Mouse (Mus musculus) macrophage (primary cell): ENCODE data around the gene Serpina3a. TPM values are rescaled to one million over a fixed set of nuclear protein-coding genes. Genes with fewer than 3 reads are reported as not detected.
A peak's percentile ranks its signal among the peaks of the same experiment; 100 is the strongest.
"Not testable (repeated sequence)": the region's sequence is repeated elsewhere in the genome, so short reads cannot be mapped to it uniquely, and the experiment has no call there.

Experiments used
- H3K27ac ChIP-seq: fragments of 350-480 bp; formaldehyde crosslinking; 2 replicates; pipeline ENCODE4 v1.9.0; 2021
- H3K36me3 ChIP-seq: fragments of 350-480 bp; formaldehyde crosslinking; 2 replicates; pipeline ENCODE4 v1.9.0; 2021; ENCODE audit errors: inconsistent target
- H3K4me3 ChIP-seq: fragments of 350-480 bp; formaldehyde crosslinking; 2 replicates; pipeline ENCODE4 v1.9.0; 2021; ENCODE audit errors: inconsistent target
- H3K79me2 ChIP-seq: fragments of 350-480 bp; formaldehyde crosslinking; 2 replicates; pipeline ENCODE4 v1.9.0; 2021; ENCODE audit errors: inconsistent target
- WGBS: methylation state at CpG from one replicate; pipeline ENCODE4 v1.1.7; 2026; ENCODE audit warnings: inconsistent platforms; ENCODE audit not compliant: missing documents; 5-methylcytosine and 5-hydroxymethylcytosine counted together
- polyA plus RNA-seq: library from polyadenylated mRNA; stranded (reverse); fragments of 250-400 nt; gene quantifications from 3 replicates; pipeline ENCODE4 v1.2.4, GENCODE M21; 2018; ENCODE audit warnings: inconsistent platforms
- total RNA-seq, 78 experiments: library from RNA; depleted of rRNA; stranded (reverse); fragments of 250-400 nt; gene quantifications; 1 replicate in 9 of 78; 2 replicates in 24 of 78; 3 replicates in 43 of 78; 4 replicates in 2 of 78; pipeline ENCODE4 v1.2.4; 2018; ENCODE audit warnings: inconsistent platforms in 56 of 78

Serpina3a gene
- not detected for total RNA-seq (2018; cell fraction: chromatin; rRNA removed)
- not detected for total RNA-seq (2018; cell fraction: cytosol; rRNA removed)
- not detected for total RNA-seq (2018; cell fraction: nucleus; rRNA removed)
- not detected in 3 replicates for polyA plus RNA-seq

DNA sequence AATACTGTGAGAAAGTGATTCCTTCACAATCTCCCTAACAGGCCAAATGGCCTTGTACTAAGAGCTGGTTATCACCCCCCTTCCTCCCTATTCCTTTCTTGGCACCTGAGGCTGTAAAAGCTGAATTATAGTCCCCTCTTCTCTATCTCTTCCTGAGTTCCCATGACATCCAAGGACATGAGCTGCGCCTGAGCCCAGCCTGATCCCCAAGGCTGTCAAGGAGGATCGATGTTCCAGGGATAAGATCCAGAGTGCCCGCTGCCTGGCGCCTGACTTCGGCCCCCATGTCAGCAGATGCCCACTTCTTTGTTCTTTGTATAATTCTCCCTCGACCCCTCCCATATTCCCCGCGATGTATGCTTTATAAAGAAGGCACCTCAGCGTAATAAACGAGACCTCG, at the start of gene Serpina3a:
Gene Serpina3a (plus strand): TSS at position 392 of the 400 bp plus-strand sequence.
- not testable (repeated sequence) for H3K4me3 ChIP-seq
- WGBS: 100% methylated on average over 6 of the region's 11 CpGs

DNA sequence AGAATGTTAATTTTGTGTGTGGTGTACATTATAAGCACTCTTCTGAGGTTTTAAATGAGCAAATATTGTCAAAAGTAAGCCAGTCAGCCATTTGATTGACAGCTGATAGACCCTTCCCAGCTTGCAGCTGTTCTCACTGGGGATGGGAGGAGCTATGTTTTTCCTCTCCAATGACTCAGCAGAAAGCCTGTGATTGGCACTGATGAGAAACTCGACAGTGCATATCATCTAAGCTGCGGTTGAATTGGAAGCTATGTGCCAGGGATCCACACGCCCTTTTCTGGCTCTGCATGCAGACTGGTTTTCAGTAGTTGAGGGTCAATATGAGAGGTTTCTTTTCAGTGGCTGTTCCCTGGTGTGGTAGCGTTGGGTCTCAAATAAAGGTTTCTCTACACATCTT, 48.0 kb upstream of the Serpina3a start:
- Histone ChIP-seq H3K79me2 (no peaks in the 10 kb centered on the region), H3K27ac (no peak overlapping the region), H3K36me3 (no peaks in the 10 kb centered on the region), H3K4me3 (no peak overlapping the region)
- WGBS: 65% methylated on average over 4 of the region's 4 CpGs

More for the DNA sequence above, at the start of gene Serpina3a:
- H3K27ac ChIP-seq, H3K36me3 ChIP-seq, H3K79me2 ChIP-seq: not testable (repeated sequence)

DNA sequence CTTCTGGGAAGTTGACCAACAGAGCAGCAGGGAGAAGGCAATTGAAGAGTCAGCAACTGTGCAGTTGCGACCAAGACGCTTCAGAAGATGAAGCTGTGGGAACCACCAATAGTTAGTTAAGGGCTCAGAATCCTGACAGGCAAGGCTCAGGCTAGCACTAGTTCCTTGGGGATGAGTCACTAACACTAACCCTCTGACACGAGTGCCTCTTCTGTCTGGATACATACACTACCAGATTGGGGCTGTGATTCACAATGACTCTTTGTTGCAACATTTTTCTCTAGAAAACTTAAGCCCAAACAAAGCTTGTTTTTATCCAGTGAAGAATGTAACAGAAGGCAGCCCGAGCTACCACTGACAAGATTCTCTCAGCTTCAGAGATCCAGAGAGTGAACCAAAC, 47.5 kb upstream of the Serpina3a start:
- 72% methylated on average over 4 of the region's 4 CpGs for WGBS

DNA sequence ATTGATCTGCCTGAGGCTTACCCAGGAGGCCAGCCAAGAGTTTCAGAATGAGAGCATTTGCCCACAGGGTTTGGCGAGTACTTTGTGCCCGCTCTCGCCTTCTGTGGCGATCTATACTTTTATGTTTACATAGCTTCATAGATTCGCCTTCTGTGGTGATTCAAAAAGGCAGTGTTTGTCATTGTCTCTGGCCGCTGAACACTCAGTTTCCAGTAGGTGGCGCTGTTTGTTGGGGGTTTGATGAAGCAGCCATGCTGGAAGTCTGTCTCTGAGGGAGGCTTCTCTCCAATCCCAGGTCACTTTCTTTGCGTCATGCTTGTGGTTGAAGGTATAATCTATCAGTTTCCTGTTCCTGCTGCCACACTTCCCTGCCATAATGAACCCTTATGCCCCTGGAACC, 46.3 kb upstream of the Serpina3a start:
- 28% methylated on average over 8 of the region's 8 CpGs for WGBS
- no peak overlapping the region for H3K27ac ChIP-seq
- H3K79me2 ChIP-seq: no peaks in the 10 kb centered on the region
- no peaks in the 10 kb centered on the region for H3K36me3 ChIP-seq
- no peak overlapping the region for H3K4me3 ChIP-seq

More for the DNA sequence above, 47.5 kb upstream of the Serpina3a start:
- no peaks in the 10 kb centered on the region for H3K79me2 ChIP-seq
- H3K4me3 ChIP-seq: no peak overlapping the region
- no peaks in the 10 kb centered on the region for H3K36me3 ChIP-seq
- H3K27ac ChIP-seq: no peak overlapping the region

DNA sequence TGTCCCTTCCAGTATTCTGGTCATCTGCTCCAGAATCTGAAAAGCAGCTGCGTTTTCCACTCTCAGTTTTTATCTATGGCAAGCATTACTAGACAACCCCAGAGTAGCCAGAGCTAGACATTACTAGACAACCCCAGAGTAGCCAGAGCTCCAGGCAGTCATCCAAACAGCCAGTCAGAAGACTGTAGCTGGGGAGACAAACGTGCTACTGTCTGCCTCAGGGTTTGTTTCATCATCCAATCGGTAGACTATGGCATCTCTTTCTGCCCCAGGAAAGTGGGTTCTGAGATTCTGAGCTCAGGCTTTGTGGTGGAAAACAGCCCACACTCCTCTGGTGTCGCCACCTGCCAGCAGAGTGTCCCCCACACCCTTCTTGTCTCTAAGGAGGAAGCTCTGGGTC, 45.0 kb upstream of the Serpina3a start:
- 3% methylated on average over 4 of the region's 4 CpGs for WGBS
- Histone ChIP-seq H3K4me3 (peak overlapping the region; percentile 21), H3K79me2 (no peaks in the 10 kb centered on the region), H3K27ac (peak overlapping the region; percentile 36), H3K36me3 (no peaks in the 10 kb centered on the region)

DNA sequence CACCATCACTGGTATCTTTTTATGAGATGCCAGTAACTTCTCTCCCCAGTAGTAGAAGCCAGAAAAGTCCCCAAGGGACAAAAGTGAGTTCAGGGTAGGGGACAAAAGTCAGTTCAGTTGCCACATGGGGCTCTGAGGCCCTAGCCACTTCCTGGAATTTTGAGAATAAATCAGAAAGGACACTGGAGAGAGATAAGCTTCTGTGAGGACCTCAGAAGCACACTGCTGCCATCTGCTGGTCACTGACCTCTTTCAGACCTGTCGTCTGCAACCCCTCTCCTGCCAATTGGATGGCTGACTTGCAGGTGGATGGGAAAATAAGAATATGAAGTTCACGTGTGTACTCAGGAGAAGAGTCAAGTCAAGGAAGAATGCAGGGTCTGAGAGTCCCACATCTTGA, 42.9 kb upstream of the Serpina3a start:
- Histone ChIP-seq H3K36me3 (no peaks in the 10 kb centered on the region), H3K79me2 (no peaks in the 10 kb centered on the region), H3K27ac (no peak overlapping the region), H3K4me3 (no peak overlapping the region)
- 5% methylated on average over 2 of the region's 2 CpGs for WGBS

DNA sequence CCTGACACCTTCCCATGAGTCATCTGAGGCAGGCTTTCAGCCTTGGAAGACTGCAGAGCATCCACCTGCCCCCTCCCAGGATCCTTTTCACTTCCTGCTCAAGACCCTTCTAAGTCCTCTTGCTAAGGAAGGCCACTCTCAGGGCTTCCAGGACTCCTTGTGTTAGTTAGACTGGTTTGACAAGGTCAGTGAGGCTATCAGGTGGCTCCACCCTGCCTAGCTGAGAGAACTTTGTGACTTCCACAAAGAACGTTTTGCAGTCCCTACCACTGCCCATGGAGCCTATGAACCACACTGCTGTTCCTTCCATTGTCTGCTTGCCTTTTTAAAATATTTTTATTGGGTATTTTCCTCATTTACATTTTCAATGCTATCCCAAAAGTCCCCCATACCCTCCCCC, 40.8 kb upstream of the Serpina3a start:
- 79% methylated on average over 1 of the region's 1 CpGs for WGBS
- H3K27ac ChIP-seq: no peak overlapping the region
- H3K79me2 ChIP-seq: no peaks in the 10 kb centered on the region
- no peak overlapping the region for H3K4me3 ChIP-seq
- H3K36me3 ChIP-seq: no peaks in the 10 kb centered on the region

DNA sequence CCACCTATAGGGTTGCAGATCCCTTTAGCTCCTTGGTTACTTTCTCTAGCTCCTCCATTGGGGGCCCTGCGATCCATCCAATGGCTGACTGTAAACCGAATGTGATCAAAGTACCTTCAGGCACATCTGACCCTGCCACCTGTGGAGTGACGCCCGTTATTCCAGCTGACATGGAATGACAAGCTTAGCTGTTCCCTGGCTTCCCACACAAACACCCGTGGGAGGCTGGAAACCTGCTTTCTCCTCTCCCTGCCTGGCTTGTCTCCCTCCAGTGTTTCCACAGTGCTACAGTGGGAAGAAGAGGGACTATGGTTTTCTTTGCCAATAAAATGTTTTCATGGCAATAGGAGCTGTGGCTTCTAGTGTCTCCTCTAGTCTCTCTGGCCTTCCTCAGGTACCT, 40.2 kb upstream of the Serpina3a start:
- Histone ChIP-seq H3K27ac (no peak overlapping the region), H3K36me3 (no peaks in the 10 kb centered on the region), H3K79me2 (no peaks in the 10 kb centered on the region), H3K4me3 (no peak overlapping the region)
- WGBS: 82% methylated on average over 5 of the region's 5 CpGs

DNA sequence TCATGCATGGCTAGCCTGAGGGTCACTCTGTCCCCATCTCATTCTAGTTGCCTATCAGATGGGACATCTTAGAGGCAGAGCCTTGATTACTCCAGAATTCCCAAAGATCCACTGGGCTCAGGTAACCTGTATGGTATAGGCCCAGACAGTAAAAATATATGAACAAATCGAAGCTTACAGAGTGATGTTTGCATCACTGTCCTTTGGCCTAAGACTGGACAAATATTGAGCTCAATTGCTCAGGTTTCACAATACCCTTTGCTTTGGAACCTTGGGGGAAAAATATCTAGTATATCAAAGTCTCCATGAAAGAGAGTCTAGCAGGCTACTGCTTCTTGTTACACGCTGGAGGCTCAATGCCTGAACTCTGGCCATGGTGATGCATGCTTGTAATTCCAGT, 22.4 kb upstream of the Serpina3a start:
- 100% methylated on average over 2 of the region's 2 CpGs for WGBS

DNA sequence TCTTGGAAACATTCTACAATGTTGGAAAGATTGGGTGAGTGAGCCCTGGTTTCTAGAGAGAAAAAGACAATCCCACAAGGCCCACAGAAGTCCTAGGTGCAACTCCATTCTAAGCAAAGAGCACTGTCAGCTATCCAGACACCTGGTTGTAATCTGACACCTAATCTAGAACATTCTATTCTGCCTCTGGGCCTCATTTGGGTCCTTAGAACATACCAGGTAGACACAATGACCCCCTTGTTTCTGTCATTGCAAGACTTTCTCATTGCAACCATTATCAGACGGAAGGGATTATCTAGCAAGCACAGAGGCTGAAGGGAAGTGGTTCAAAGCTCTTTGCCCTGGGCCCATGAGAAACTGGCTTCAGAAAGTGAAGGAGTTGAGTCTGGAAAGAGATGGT, 21.2 kb upstream of the Serpina3a start:
- H3K4me3 ChIP-seq: no peak overlapping the region
- WGBS: 89% methylated on average over 1 of the region's 1 CpGs
- no peaks in the 10 kb centered on the region for H3K36me3 ChIP-seq
- H3K79me2 ChIP-seq: no peaks in the 10 kb centered on the region
- no peak overlapping the region for H3K27ac ChIP-seq

More for the DNA sequence above, 22.4 kb upstream of the Serpina3a start:
- Histone ChIP-seq H3K4me3 (no peak overlapping the region), H3K79me2 (no peaks in the 10 kb centered on the region), H3K27ac (no peak overlapping the region), H3K36me3 (no peaks in the 10 kb centered on the region)

DNA sequence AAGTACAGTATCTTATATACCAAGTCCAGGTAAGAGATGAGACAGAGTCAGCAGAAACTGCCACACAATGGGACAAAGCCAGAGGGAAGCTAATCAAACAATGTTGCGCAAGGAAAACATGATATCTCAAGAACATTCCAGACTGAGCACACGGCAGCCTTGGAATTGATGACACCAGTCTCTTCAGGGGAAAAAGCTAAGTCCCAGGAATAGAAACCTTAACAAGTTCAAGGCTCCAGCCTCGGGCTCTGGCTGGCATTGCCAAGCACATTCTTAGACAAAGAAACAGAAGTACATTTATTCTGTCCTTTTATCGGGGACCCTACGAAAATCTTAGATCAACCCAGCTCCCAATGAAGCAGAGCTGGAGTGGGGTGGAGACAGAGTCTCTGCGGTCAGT, 11.8 kb upstream of the Serpina3a start, which contains the start of gene Serpina5:
Gene Serpina5 (plus strand): TSS at position 346 of the 400 bp plus-strand sequence.
- no peaks in the 10 kb centered on the region for H3K79me2 ChIP-seq
- WGBS: 87% methylated on average over 6 of the region's 6 CpGs
- no peak within 1 kb of the TSS for H3K4me3 ChIP-seq
- no peak within 1 kb of the TSS for H3K27ac ChIP-seq
- H3K36me3 ChIP-seq: no peaks in the 10 kb centered on the region

DNA sequence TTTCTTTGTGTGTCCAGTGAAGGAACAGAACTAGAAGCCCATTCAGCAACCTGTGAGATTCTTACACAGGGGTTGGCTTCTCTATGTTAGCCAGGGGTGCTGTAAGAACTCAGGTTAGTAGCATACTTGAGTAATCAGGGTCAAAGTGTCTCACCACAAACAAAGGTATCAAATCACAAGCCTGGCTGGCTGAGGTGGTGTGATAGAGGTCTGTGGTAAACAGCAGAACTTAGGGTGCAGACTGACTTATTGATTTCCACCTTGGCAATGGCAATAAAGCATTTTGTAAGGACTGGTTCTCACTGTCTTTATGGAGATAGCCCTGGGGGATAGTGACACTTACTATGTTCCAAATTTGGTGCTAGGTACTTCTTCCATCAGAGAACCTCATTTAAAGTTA, 6.7 kb upstream of the Serpina3a start:
- Histone ChIP-seq H3K36me3 (no peaks in the 10 kb centered on the region), H3K4me3 (no peak overlapping the region), H3K79me2 (no peaks in the 10 kb centered on the region), H3K27ac (no peak overlapping the region)

DNA sequence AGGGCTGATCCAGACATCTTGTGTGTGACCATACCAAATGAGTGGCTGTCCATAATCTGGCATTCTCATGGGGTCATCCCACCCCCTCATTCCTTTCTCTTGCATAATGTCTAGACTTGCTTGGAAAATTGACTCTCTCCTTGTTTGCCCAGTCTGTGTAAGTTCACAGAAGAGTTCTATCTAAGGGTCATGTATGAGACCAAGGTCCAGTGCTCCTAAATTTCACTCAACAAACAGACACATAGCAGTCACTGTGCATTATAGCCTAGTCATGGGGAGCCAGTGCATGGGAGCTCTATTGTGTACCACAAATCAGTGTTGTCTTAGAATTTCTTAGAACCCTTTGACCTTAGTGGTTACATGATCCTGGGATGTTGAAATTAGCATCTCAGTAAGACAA, 5.6 kb upstream of the Serpina3a start:
- no peaks in the 10 kb centered on the region for H3K36me3 ChIP-seq
- H3K27ac ChIP-seq: no peak overlapping the region
- no peaks in the 10 kb centered on the region for H3K79me2 ChIP-seq
- H3K4me3 ChIP-seq: no peak overlapping the region

DNA sequence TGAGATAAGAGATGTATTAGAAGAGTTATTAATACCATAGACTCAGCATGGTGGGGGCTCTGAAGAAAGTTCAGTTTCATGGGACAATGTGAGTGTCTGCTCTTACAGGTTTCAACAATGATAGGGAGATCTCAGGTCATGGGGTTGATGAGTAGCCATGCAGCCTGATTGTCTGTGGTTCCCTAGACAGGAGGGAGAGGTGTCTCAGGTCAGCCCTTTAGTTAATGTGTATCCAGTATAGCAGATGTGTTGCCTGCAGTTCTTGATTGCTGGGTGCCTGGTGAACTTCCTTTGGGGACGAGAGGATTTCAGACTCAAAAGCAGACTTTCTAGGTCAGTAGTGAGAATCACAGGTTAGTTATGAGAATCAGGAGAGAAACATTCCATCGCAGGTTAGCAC, 4.0 kb upstream of the Serpina3a start:
- 93% methylated on average over 2 of the region's 2 CpGs for WGBS
- H3K36me3 ChIP-seq: no peaks in the 10 kb centered on the region
- no peaks in the 10 kb centered on the region for H3K79me2 ChIP-seq
- no peak overlapping the region for H3K4me3 ChIP-seq
- H3K27ac ChIP-seq: no peak overlapping the region

DNA sequence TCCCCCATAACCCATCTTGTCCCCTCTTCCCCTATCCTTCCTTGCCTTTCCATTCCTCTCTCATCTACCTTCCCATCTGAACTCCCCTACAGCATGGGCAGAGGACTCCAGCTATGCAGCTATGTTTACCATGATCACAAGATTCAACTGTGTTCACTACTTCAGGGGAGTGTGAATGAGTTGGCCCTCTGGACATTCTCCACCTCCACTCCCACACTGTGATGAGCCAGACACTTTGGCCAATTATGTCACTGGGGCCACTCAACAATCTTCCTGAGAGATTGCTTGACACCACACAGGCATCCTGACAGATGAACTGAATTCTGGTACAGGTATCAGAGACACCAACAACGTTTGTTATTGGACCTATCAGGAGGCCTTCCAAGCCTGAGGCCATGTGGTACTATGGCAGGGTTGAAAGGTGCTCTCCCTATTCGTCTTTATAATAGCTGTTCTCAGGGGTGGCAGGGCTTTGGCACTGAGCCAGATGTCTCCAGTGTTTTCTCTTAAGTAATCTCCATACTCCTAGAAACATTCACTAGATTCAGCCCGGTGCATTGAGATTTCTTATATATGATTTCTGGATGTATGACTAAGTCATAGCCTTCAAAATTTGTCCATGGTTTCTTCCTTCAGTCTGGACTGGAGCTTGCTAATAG, 2.5 kb downstream of the Serpina3a start:
- no peaks in the 10 kb centered on the region for H3K36me3 ChIP-seq
- no peaks in the 10 kb centered on the region for H3K79me2 ChIP-seq
- no peak overlapping the region for H3K27ac ChIP-seq
- no peak overlapping the region for H3K4me3 ChIP-seq
- 80% methylated on average over 3 of the region's 3 CpGs for WGBS

DNA sequence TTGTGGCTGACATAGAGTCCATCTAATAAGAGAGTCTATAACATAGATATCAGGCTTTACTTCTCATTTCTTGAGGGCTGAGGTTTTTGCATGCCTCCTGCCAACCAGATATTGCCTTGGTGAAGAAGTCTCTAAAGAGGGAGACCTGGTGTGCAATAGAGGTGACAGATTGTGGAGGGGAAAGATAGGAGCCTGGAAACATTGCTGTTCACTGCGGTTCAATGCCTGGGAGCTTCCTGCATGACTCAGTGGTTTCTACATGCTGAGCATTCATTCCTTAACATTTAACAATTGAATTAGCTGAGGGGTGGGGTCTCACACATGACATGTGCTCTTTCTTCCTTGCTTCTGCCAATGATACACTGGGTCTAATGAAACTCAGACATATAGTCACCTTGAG, 10.6 kb downstream of the Serpina3a start:
- H3K36me3 ChIP-seq: no peaks in the 10 kb centered on the region
- H3K4me3 ChIP-seq: no peak overlapping the region
- no peaks in the 10 kb centered on the region for H3K79me2 ChIP-seq
- no peak overlapping the region for H3K27ac ChIP-seq
- 9% methylated on average over 1 of the region's 1 CpGs for WGBS
